In genomic region chr7:121677105-121677753, GRCm38 (mm10) we compare ENCODE assay signal across 13 mouse cellular contexts. TPM values are rescaled to one million over a fixed set of nuclear protein-coding genes. Genes with fewer than 3 reads are reported as not detected.
A peak's percentile ranks its signal among the peaks of the same experiment; 100 is the strongest.
DNase-seq lines count a peak whose midpoint lies in the region; ATAC-seq and TF ChIP-seq lines count a peak whose summit lies in the region.
"Had no signal": no experiment of that assay in that cellular context is flagged by ENCODE, and none has a peak within 500 bp of the region (broad histone marks: within the 10 kb centered on the region; RNA-seq: fewer than 3 reads in every experiment).

No protein-coding gene starts in this region.

- H3K9me3 ChIP-seq in forebrain, postnatal 0 days (ENCODE audit: low read length) = no peaks in the 10 kb centered on the region

- no peak overlapping the region for H3K27ac ChIP-seq in left cerebral cortex, adult 2 months
- no peak overlapping the region for H3K27ac ChIP-seq in forebrain, postnatal 0 days (ENCODE audit: low read depth, low read length)

- WGBS in forebrain, postnatal 0 days = 26% methylated on average over 4 of the region's 4 CpGs

- no peak overlapping the region for H3K4me2 ChIP-seq in forebrain, postnatal 0 days (ENCODE audit: low read depth)

- H3K9ac ChIP-seq in forebrain, postnatal 0 days = no peak overlapping the region

- H3K4me3 ChIP-seq in left cerebral cortex, adult 2 months = no peak overlapping the region
- H3K4me3 ChIP-seq in forebrain, postnatal 0 days (ENCODE audit: low read depth, low read length) = no peak overlapping the region

- peaks cover 9% of the 10 kb centered on the region for H3K36me3 ChIP-seq in forebrain, postnatal 0 days (ENCODE audit: insufficient read depth)

- TF ChIP-seq CTCF in left cerebral cortex, adult 2 months (IDR thresholded peaks at IDR 0.05) = no peak
- TF ChIP-seq CTCF in forebrain, postnatal 0 days (IDR thresholded peaks at IDR 0.05; ENCODE audit: low read depth) = no peak

- intact Hi-C loops in left cerebral cortex, postnatal 14 days (cut with DNase I) = no loop called here
- intact Hi-C loops in left cerebral cortex, adult 2 months (cut with DNase I) = no loop called here

- peak; percentile 10 for DNase-seq in adrenal gland, adult 8-10 months
- no peak for DNase-seq in adrenal gland, postnatal 4 days (ENCODE audit: low spot score in 2 of 2)
- DNase-seq in left cerebral cortex, postnatal 14 days (ENCODE audit: low spot score in 2 of 2) = peak; percentile 15 to 20
- no peak for DNase-seq in left cerebral cortex, adult 2 months (ENCODE audit: extremely low spot score in 1 of 2, low spot score in 2 of 2)
- DNase-seq in adrenal gland, postnatal 25 days = peak; percentile 7
- DNase-seq in forebrain, postnatal 0 days = peak; percentile 24
- DNase-seq in T-cell, adult 2 months (ENCODE audit: low spot score) = no peak
- DNase-seq in lung, postnatal 10 days = no peak
- DNase-seq: heart, adult 18-20 months; layer of hippocampus, postnatal 36 days; lung, adult 2 months; retina, postnatal 1 day; thymus, postnatal 4 days had no signal

- H3K4me1 ChIP-seq in forebrain, postnatal 0 days (ENCODE audit: insufficient read depth) = no peaks in the 10 kb centered on the region

- ATAC-seq in forebrain, postnatal 0 days = no peak

- no peaks in the 10 kb centered on the region for H3K27me3 ChIP-seq in forebrain, postnatal 0 days (ENCODE audit: insufficient read depth, low read length)

RNA-seq across cellular contexts. Expression of gene Usp31, which starts 29.8 kb away (rescaled TPM):
- 10 to 100 TPM; 14.1 to 18.5 (median 16.1) TPM for total RNA-seq in adrenal gland, adult 8-10 months (2022)
- total RNA-seq in adrenal gland, postnatal 4 days (2021) = 10 to 100 TPM; 12.5 to 14.9 TPM
- 10 to 100 TPM; 59.1 to 61.4 TPM for total RNA-seq in left cerebral cortex, postnatal 14 days (2021)
- 10 to 100 TPM; 80.8 to 81.3 TPM for total RNA-seq in left cerebral cortex, adult 2 months (2021)
- 15.4 and 18.8 TPM in 2 replicates for total RNA-seq in adrenal gland, postnatal 25 days (2021)
- total RNA-seq in forebrain, postnatal 0 days (2014; rRNA removed) = 23.3 and 29.5 TPM in 2 replicates
- 1.9 and 2.4 TPM in 2 replicates for polyA plus RNA-seq in forebrain, postnatal 0 days (2015; fragmentation: Nextera tagmentation; extraction: Ambion mirVana)

RNA-seq across cellular contexts. Expression of gene Scnn1g, which starts 57.0 kb away (rescaled TPM):
- under 1 TPM in 1 of 4 experiments, not detected in 3; 0.10 TPM for total RNA-seq in adrenal gland, adult 8-10 months (2022)
- 1 to 10 TPM in 1 of 2 experiments, under 1 TPM in 1; 0.23 to 5.2 TPM for total RNA-seq in adrenal gland, postnatal 4 days (2021)
- under 1 TPM; 0.15 to 0.17 TPM for total RNA-seq in left cerebral cortex, postnatal 14 days (2021)
- under 1 TPM; 0.11 to 0.12 TPM for total RNA-seq in left cerebral cortex, adult 2 months (2021)
- 0.09 TPM in 1 of 2 replicates, not detected in the other for total RNA-seq in adrenal gland, postnatal 25 days (2021)
- total RNA-seq in forebrain, postnatal 0 days (2014; rRNA removed) = 0.10 TPM in 1 of 2 replicates, not detected in the other
- 0.05 TPM in 1 of 2 replicates, not detected in the other for polyA plus RNA-seq in forebrain, postnatal 0 days (2015; fragmentation: Nextera tagmentation; extraction: Ambion mirVana)
- total RNA-seq: heart, adult 18-20 months had no signal

Comparison
In these comparisons a context has a peak if more than half of its experiments do, and no peak if none do; other contexts are left out.
1. DNase-seq: peak in adrenal gland, adult 8-10 months (single experiment), left cerebral cortex, postnatal 14 days (2 of 2), adrenal gland, postnatal 25 days (single experiment) and forebrain, postnatal 0 days (single experiment); none in adrenal gland, postnatal 4 days (0 of 2), left cerebral cortex, adult 2 months (0 of 2), T-cell, adult 2 months (single experiment) and lung, postnatal 10 days (single experiment).